Mouse (Mus musculus) testis, adult 2 months (tissue): Measurements from ENCODE around the gene Lima1. TPM values are rescaled to one million over a fixed set of nuclear protein-coding genes. Genes with fewer than 3 reads are reported as not detected.
"Not testable (repeated sequence)": the region's sequence is repeated elsewhere in the genome, so short reads cannot be mapped to it uniquely, and the experiment has no call there.

ENCODE experiments used
- H3K27ac ChIP-seq: fragments of 200-500 bp; 2 replicates; pipeline ENCODE4 v1.5.1; 2012; ENCODE audit warnings: low read depth, low read length; ENCODE audit not compliant: control insufficient read depth, insufficient read depth
- H3K27me3 ChIP-seq: fragments of 200-500 bp; 2 replicates; pipeline ENCODE4 v1.6.1; 2012; ENCODE audit warnings: mild to moderate bottlenecking, low read length, moderate library complexity; ENCODE audit not compliant: control insufficient read depth, insufficient read depth
- H3K36me3 ChIP-seq: fragments of 200-500 bp; 2 replicates; pipeline ENCODE4 v1.6.1; 2012; ENCODE audit warnings: mild to moderate bottlenecking, low read length; ENCODE audit not compliant: control insufficient read depth, insufficient read depth
- H3K4me1 ChIP-seq: fragments of 200-500 bp; 2 replicates; pipeline ENCODE4 v1.6.1; 2012; ENCODE audit warnings: low read length; ENCODE audit not compliant: control insufficient read depth, insufficient read depth
- H3K4me3 ChIP-seq: fragments of 200-500 bp; 2 replicates; pipeline ENCODE4 v1.5.1; 2012; ENCODE audit warnings: low read depth, mild to moderate bottlenecking, low read length, moderate library complexity, mixed read lengths; ENCODE audit not compliant: control insufficient read depth
- CTCF ChIP-seq: fragments of 200-500 bp; IDR thresholded peaks from 2 replicates; pipeline ENCODE4 v1.5.1; 2012; ENCODE audit warnings: low read depth, mild to moderate bottlenecking, inconsistent platforms, low read length, moderate library complexity; ENCODE audit not compliant: control insufficient read depth, insufficient read depth, insufficient replicate concordance
- POLR2A ChIP-seq: fragments of 200-500 bp; IDR thresholded peaks from 2 replicates; pipeline ENCODE4 v1.6.1; 2012; ENCODE audit warnings: low read depth, mild to moderate bottlenecking, inconsistent platforms, low read length, moderate library complexity; ENCODE audit not compliant: control insufficient read depth
- polyA plus RNA-seq: library from polyadenylated mRNA; depleted of rRNA; stranded (reverse); fragments of >200 nt; gene quantifications from 2 replicates; pipeline ENCODE4 v1.2.3, GENCODE M21; 2012

Gene Lima1
- polyA plus RNA-seq, 1 experiment: 3.8 TPM

DNA sequence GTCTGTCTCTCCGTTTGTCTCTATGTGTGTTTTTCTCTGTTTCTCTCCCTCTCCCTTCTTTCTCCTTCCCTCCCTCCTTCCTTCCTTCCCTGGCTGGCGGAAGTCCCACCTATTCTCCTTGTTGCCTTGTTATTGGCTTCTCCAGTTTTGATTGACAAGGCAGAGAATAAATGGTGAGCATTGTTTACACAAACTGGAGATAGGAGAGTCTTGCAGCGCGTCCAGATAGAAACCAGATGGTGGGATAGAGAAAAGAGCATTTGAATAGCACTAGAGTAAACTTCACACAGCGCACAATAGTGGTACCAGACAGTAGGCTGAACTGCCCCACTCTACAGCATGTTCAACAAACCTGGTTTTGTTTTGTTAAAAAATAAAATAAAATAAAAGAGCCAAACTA, 43.7 kb downstream of the Lima1 start:
- Histone ChIP-seq H3K4me3 (no peak overlapping the region), H3K4me1 (no peaks in the 10 kb centered on the region), H3K27ac (no peak overlapping the region), H3K27me3 (no peaks in the 10 kb centered on the region), H3K36me3 (no peaks in the 10 kb centered on the region)
- TF ChIP-seq POLR2A (no peak), CTCF (no peak)

DNA sequence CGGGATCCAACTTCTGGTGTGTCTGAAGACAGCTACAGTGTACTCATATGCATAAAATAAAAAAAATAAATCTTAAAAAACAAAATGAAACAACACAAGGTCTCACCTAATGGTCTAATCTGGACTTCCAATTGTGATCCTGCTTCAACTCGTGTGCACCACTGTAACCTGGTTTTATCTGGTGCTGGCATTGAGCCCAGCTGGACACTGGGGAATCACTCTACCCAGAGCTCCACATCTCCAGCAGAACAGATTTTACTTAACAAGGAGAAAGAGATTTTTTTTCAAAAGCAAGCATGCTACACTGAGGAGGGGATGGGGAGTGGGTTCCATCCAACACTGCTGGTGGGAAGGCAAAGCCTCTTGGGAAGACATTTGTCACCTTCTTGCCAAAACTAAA, 47.2 kb downstream of the Lima1 start:
- TF ChIP-seq CTCF (no peak), POLR2A (no peak)
- H3K4me1 ChIP-seq: no peaks in the 10 kb centered on the region; the same call in 1 of the 2 replicates
- no peak overlapping the region for H3K4me3 ChIP-seq
- no peak overlapping the region for H3K27ac ChIP-seq
- no peaks in the 10 kb centered on the region for H3K27me3 ChIP-seq
- no peaks in the 10 kb centered on the region for H3K36me3 ChIP-seq

DNA sequence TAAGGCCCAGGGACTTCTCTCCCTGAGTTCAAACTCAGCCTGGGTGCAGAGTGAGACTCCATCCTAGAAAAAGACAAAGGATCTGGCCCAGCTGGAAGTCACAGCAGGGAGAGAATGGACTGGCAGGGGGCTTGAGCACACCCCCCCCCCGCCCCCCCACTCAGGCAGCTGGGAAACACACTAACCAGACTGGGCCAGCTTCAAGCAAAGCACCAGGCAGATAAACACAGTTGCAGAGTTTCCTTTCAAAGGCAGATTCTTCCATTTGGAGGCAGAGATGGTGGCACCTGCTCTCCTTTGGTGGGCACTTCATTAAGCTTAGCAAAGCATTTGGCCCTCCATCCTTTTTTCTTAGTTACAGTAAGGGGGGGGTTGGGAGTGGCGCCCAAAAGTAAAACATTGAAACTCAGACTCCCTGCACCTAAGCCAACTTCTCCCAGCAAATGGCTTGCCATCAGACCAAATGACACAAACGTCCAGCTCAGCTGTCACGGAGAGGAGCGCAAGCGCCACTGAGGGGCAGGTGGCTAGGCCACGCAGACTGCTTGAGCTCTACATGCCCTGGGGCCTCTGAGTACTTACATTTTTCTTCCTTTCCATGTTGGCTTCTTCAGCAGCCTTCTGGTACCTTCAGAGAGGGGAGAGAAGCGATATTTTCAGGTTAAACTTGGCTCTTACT, 48.9 kb downstream of the Lima1 start:
- H3K36me3 ChIP-seq: no peaks in the 10 kb centered on the region
- no peaks in the 10 kb centered on the region; the same call in 1 of the 2 replicates for H3K4me1 ChIP-seq
- no peak overlapping the region for H3K27ac ChIP-seq
- no peak overlapping the region for H3K4me3 ChIP-seq
- TF ChIP-seq CTCF (no peak), POLR2A (no peak)
- H3K27me3 ChIP-seq: no peaks in the 10 kb centered on the region

DNA sequence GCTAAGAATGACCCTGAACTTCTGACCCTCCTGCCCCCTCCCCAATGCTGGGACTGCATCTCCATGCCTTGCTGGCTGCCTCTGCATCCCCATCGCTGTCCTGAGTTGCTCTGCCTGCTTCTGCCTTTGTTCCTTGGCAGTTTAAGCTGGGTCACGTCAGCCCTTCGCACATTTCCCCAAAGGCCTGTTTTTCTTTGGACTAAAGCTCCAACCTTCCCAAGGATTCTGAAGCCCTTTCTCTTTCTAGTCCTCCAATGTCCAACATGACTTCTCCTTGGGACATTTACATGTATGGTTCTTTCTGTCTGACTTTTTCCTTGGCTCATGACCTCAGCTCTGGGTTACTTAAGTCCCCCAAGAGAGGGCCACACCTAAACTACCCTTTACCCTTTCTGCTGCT, 50.0 kb downstream of the Lima1 start:
- no peaks in the 10 kb centered on the region for H3K27me3 ChIP-seq
- H3K4me3 ChIP-seq: no peak overlapping the region
- no peaks in the 10 kb centered on the region for H3K36me3 ChIP-seq
- H3K27ac ChIP-seq: no peak overlapping the region
- no peak for TF ChIP-seq CTCF
- TF ChIP-seq POLR2A: no peak
- no peaks in the 10 kb centered on the region; the same call in 1 of the 2 replicates for H3K4me1 ChIP-seq

DNA sequence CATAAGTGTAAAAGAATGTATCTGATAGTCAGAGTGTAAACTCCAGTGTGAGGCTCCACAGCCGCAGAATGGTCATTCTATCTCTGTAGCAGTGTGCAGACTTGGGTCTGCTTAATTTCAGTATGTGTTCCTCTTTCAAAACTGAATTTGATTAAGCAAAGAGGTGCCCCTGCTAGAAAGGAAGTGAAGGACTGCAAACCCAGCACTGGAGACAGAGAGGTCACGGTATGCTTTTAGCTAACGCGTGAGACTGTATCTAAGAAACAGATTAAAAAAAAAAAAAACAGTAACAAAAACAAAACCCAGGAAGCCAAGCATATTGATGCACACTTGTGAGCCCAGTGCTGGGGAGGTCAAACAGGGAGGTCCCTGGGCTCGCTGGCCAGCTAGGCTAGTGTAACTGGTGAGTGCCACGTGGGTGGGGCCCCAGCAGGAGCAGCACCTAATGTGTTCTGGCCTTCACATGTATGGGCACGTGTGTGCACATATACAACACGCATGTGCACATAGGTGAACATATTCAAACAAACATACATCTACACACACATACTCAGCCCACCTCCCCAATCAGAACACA, 51.8 kb downstream of the Lima1 start:
- Histone ChIP-seq H3K4me1 (no peaks in the 10 kb centered on the region; the same call in 1 of the 2 replicates), H3K36me3 (no peaks in the 10 kb centered on the region), H3K27me3 (no peaks in the 10 kb centered on the region), H3K27ac (no peak overlapping the region), H3K4me3 (no peak overlapping the region)
- no peak for TF ChIP-seq POLR2A
- TF ChIP-seq CTCF: no peak

DNA sequence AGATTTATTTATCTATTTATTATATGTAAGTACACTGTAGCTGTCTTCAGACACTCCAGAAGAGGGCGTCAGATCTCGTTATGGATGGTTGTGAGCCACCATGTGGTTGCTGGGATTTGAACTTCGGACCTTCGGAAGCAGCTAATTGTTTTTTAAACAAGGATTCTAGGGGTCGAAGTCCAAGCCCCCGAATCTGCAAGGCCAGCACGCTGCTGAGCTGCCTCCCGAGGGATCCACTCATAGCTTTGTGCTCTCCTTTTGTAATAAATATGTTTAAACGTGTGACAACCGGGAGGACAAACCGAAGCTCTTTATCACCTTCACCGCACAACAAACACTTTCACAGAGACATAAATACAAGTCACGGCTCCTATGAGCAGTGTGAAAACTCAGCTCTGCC, 52.8 kb downstream of the Lima1 start:
- H3K27ac ChIP-seq, H3K36me3 ChIP-seq, H3K4me1 ChIP-seq: not testable (repeated sequence)

DNA sequence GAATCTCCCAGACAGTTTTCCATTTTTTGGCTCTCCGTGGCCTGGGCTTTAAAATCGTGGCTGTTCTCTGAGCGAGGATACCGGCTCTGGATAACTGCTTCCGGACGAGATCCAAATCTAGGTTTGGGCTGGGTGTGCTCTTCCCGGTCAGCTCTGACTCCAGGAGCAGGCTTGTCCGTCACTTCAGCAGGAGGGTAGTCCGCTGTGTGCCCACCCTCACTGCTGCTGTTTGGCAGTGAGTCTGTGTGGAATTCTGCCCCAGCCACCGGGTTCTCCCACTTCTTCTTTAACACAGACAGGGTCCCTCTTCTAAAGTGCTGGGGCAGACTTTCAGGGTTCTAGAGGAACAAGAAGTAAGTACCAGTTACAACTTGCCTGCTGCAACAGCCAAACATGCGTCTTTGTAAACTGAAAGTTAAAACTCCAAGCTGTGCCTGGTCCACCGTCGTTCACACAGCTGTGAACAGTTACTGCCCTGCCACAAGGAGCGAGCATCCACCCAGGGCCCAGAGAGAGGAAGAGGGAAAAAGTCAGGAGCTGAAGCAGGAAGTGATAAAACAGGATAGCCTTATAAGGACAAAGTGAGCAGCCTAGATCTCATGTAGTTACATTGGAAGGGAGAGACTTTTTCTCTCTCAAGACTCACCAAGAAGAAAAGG, 55.5 kb downstream of the Lima1 start:
- H3K4me3 ChIP-seq: peak overlapping the region; percentile 41
- no peaks in the 10 kb centered on the region for H3K36me3 ChIP-seq
- no peaks in the 10 kb centered on the region for H3K27me3 ChIP-seq
- no peaks in the 10 kb centered on the region; the same call in 1 of the 2 replicates for H3K4me1 ChIP-seq
- no peak for TF ChIP-seq CTCF
- peak; percentile 47; the same call in 1 of the 2 replicates for TF ChIP-seq POLR2A
- H3K27ac ChIP-seq: peak overlapping the region; percentile 76

More for the DNA sequence above, 52.8 kb downstream of the Lima1 start:
- H3K27me3 ChIP-seq, H3K4me3 ChIP-seq: not testable (repeated sequence)

DNA sequence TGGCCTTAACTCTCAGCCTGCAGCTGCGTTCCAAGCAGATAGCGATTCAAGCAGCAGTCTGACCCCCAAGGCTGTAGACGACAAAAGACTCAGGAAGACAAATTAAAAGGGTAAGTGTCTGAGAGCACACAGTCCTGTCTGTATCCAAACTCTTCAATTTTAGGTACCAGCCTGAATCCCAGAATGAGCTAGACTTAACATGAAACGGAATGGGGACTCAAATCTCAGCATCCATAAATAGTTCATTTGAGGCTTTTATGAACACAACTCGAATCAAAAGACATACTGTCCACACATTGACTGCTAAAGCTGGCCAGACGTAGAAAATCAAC, 56.2 kb downstream of the Lima1 start:
- no peaks in the 10 kb centered on the region for H3K27me3 ChIP-seq
- TF ChIP-seq POLR2A (no peak), CTCF (no peak)
- peak overlapping the region; percentile 45 for H3K4me3 ChIP-seq
- no peaks in the 10 kb centered on the region for H3K36me3 ChIP-seq
- H3K27ac ChIP-seq: peak overlapping the region; percentile 76
- no peaks in the 10 kb centered on the region; the same call in 1 of the 2 replicates for H3K4me1 ChIP-seq
